Mouse (Mus musculus): ENCODE measurements around the gene Fxyd5. TPM values are rescaled to one million over a fixed set of nuclear protein-coding genes. Genes with fewer than 3 reads are reported as not detected.

Gene Fxyd5
- total RNA-seq, 2 experiments from 2014 or later = 28.9 to 31.7 TPM

GRCm38 (mm10) chr7:31040281-31041022 lies 1.8 kb downstream of the Fxyd5 start:
- DNase-seq = no peak

GRCm38 (mm10) chr7:31039011-31039410 lies 3.3 kb downstream of the Fxyd5 start:
- DNase-seq = no peak

GRCm38 (mm10) chr7:31037675-31038074 lies 4.6 kb downstream of the Fxyd5 start:
- DNase-seq = no peak

- DNase-seq = no peak
These were observed 5.4 kb downstream of the Fxyd5 start for GRCm38 (mm10) chr7:31036917-31037316.

- no peak for DNase-seq
These were observed 7.0 kb downstream of the Fxyd5 start for GRCm38 (mm10) chr7:31035291-31035690.

- peak; percentile 35 for DNase-seq
These were observed 7.5 kb downstream of the Fxyd5 start for GRCm38 (mm10) chr7:31034789-31035188.

GRCm38 (mm10) chr7:31033409-31034165 lies 8.7 kb downstream of the Fxyd5 start:
- no peak for DNase-seq

- no peak for DNase-seq
These were observed 10.6 kb downstream of the Fxyd5 start for GRCm38 (mm10) chr7:31031731-31032130.

GRCm38 (mm10) chr7:31030717-31031116 lies 11.6 kb downstream of the Fxyd5 start:
- DNase-seq = no peak

GRCm38 (mm10) chr7:31028609-31029008 lies 13.7 kb downstream of the Fxyd5 start:
- DNase-seq = no peak

GRCm38 (mm10) chr7:31017104-31017901 lies 25.0 kb downstream of the Fxyd5 start:
- peak; percentile 54 for DNase-seq

- DNase-seq = no peak
These were observed 29.3 kb downstream of the Fxyd5 start for GRCm38 (mm10) chr7:31012971-31013370.

- DNase-seq = no peak
These were observed 33.4 kb downstream of the Fxyd5 start for GRCm38 (mm10) chr7:31008889-31009288.

GRCm38 (mm10) chr7:31008175-31008574 lies 34.1 kb downstream of the Fxyd5 start:
- no peak for DNase-seq

- DNase-seq = no peak
These were observed 34.5 kb downstream of the Fxyd5 start for GRCm38 (mm10) chr7:31007775-31008174.

- DNase-seq = no peak
These were observed 39.6 kb downstream of the Fxyd5 start for GRCm38 (mm10) chr7:31002650-31003049.

GRCm38 (mm10) chr7:31000505-31001020 lies 41.7 kb downstream of the Fxyd5 start:
- DNase-seq = peak; percentile 82

GRCm38 (mm10) chr7:30996491-30996890 lies 45.8 kb downstream of the Fxyd5 start:
- no peak for DNase-seq

- DNase-seq = no peak
These were observed 48.3 kb downstream of the Fxyd5 start for GRCm38 (mm10) chr7:30993986-30994385.

GRCm38 (mm10) chr7:30992148-30992547 lies 50.1 kb downstream of the Fxyd5 start:
- DNase-seq = no peak

GRCm38 (mm10) chr7:30988519-30989162 lies 53.6 kb downstream of the Fxyd5 start:
- DNase-seq = no peak

GRCm38 (mm10) chr7:30985357-30985756 lies 56.9 kb downstream of the Fxyd5 start:
- no peak for DNase-seq
